Mouse (Mus musculus): ENCODE results near the gene Tdp1.

GRCm38 (mm10) chr12:99940704-99941103 is 56.4 kb downstream of the Tdp1 start:
- TF ChIP-seq CTCF (IDR thresholded peaks at IDR 0.05) (no peak), EP300 (IDR thresholded peaks at IDR 0.05) (no peak)
